Mouse (Mus musculus) limb, embryonic 12.5 days (tissue): ENCODE results near the gene Wipf3. TPM values are rescaled to one million over a fixed set of nuclear protein-coding genes. Genes with fewer than 3 reads are reported as not detected.

ENCODE experiments used
- polyA plus RNA-seq: library from polyadenylated mRNA; unstranded; fragments of >200 nt; fragmentation: Nextera tagmentation; extraction: Ambion mirVana; gene quantifications from 2 replicates; pipeline ENCODE4 v1.2.1, GENCODE M21; 2016

Wipf3 gene
- polyA plus RNA-seq, 1 experiment from 2014 or later: 1.1 TPM

Other genes starting within 250 kb of the Wipf3 start
- 0.40 TPM in 1 of 2 replicates, not detected in the other for gene Prr15, start 103.8 kb upstream of the Wipf3 start, polyA plus RNA-seq
- gene Scrn1, start 136.9 kb downstream of the Wipf3 start, polyA plus RNA-seq: 13.9 and 15.0 TPM in 2 replicates
- 24.6 and 26.3 TPM in 2 replicates for gene Plekha8, start 165.5 kb downstream of the Wipf3 start, polyA plus RNA-seq
- 25.2 and 26.1 TPM in 2 replicates for gene Fkbp14, start 167.7 kb downstream of the Wipf3 start, polyA plus RNA-seq